Mouse (Mus musculus): ENCODE measurements around the gene Lman2. TPM values are rescaled to one million over a fixed set of nuclear protein-coding genes. Genes with fewer than 3 reads are reported as not detected.

Gene Lman2
- 84.2 and 84.5 TPM in 2 replicates for polyA plus RNA-seq (2015; fragmentation: Nextera tagmentation; extraction: Ambion mirVana)

- ATAC-seq (replicated peaks; ENCODE audit: extremely low read depth, insufficient read depth, low FRiP score) = peak; percentile 98
- no peaks in the 10 kb centered on the region; the same call in 1 of the 2 replicates for H3K27me3 ChIP-seq (ENCODE audit: control insufficient read depth, insufficient read depth, low read length)
These were observed at the start of gene Lman2 for GRCm38 (mm10) chr13:55362453-55363060. Gene Lman2, minus strand, starts transcription at chr13:55362783.

GRCm38 (mm10) chr13:55411826-55412225, 49.2 kb upstream of the Lman2 start:
- no peak overlapping the region for H3K4me3 ChIP-seq (ENCODE audit: low read length)
- H3K9me3 ChIP-seq (replicated peaks; ENCODE audit: control insufficient read depth, low read length) = no peaks in the 10 kb centered on the region
- H3K4me2 ChIP-seq (ENCODE audit: low read depth, low read length) = no peak overlapping the region
- peaks cover 57% of the 10 kb centered on the region for H3K27me3 ChIP-seq (ENCODE audit: control insufficient read depth, insufficient read depth, low read length)
- no peak for ATAC-seq (replicated peaks; ENCODE audit: extremely low read depth, insufficient read depth, low FRiP score)
- no peak overlapping the region for H3K27ac ChIP-seq (ENCODE audit: low read length)
- H3K36me3 ChIP-seq (ENCODE audit: control insufficient read depth, insufficient read depth) = no peaks in the 10 kb centered on the region
- peaks cover 5% of the 10 kb centered on the region; the same call in 1 of the 2 replicates for H3K4me1 ChIP-seq (ENCODE audit: control insufficient read depth, insufficient read depth, low read length)
- H3K9ac ChIP-seq (ENCODE audit: low read length) = no peak overlapping the region
- WGBS = 66% methylated on average over 7 of the region's 7 CpGs

More at GRCm38 (mm10) chr13:55362453-55363060, at the start of gene Lman2:
- under 1% methylated on average over 35 of the region's 35 CpGs for WGBS
- Histone ChIP-seq H3K9me3 (replicated peaks; ENCODE audit: control insufficient read depth, low read length) (no peaks in the 10 kb centered on the region), H3K4me2 (ENCODE audit: low read depth, low read length) (peak within 1 kb of the TSS; percentile 84), H3K4me1 (ENCODE audit: control insufficient read depth, insufficient read depth, low read length) (peaks cover 12% of the 10 kb centered on the region), H3K36me3 (ENCODE audit: control insufficient read depth, insufficient read depth) (peaks cover 9% of the 10 kb centered on the region), H3K9ac (ENCODE audit: low read length) (peak within 1 kb of the TSS; percentile 97), H3K4me3 (ENCODE audit: low read length) (peak within 1 kb of the TSS; percentile 99), H3K27ac (ENCODE audit: low read length) (peak within 1 kb of the TSS; percentile 95)

- H3K4me1 ChIP-seq (ENCODE audit: control insufficient read depth, insufficient read depth, low read length) = no peaks in the 10 kb centered on the region
- ATAC-seq (replicated peaks; ENCODE audit: extremely low read depth, insufficient read depth, low FRiP score) = no peak
- peaks cover 56% of the 10 kb centered on the region for H3K27me3 ChIP-seq (ENCODE audit: control insufficient read depth, insufficient read depth, low read length)
- H3K4me3 ChIP-seq (ENCODE audit: low read length) = no peak overlapping the region
- no peak overlapping the region for H3K4me2 ChIP-seq (ENCODE audit: low read depth, low read length)
- H3K9ac ChIP-seq (ENCODE audit: low read length) = no peak overlapping the region
- H3K36me3 ChIP-seq (ENCODE audit: control insufficient read depth, insufficient read depth) = no peaks in the 10 kb centered on the region
- no peaks in the 10 kb centered on the region for H3K9me3 ChIP-seq (replicated peaks; ENCODE audit: control insufficient read depth, low read length)
- H3K27ac ChIP-seq (ENCODE audit: low read length) = no peak overlapping the region
- WGBS = 81% methylated on average over 19 of the region's 19 CpGs
These were observed 46.0 kb upstream of the Lman2 start for GRCm38 (mm10) chr13:55408546-55409120.

GRCm38 (mm10) chr13:55407341-55407740, 44.8 kb upstream of the Lman2 start:
- ATAC-seq (replicated peaks; ENCODE audit: extremely low read depth, insufficient read depth, low FRiP score) = no peak
- Histone ChIP-seq H3K4me1 (ENCODE audit: control insufficient read depth, insufficient read depth, low read length) (no peaks in the 10 kb centered on the region), H3K27ac (ENCODE audit: low read length) (no peak overlapping the region), H3K27me3 (ENCODE audit: control insufficient read depth, insufficient read depth, low read length) (peaks cover 55% of the 10 kb centered on the region), H3K9me3 (replicated peaks; ENCODE audit: control insufficient read depth, low read length) (no peaks in the 10 kb centered on the region), H3K4me3 (ENCODE audit: low read length) (no peak overlapping the region), H3K4me2 (ENCODE audit: low read depth, low read length) (no peak overlapping the region), H3K36me3 (ENCODE audit: control insufficient read depth, insufficient read depth) (no peaks in the 10 kb centered on the region), H3K9ac (ENCODE audit: low read length) (no peak overlapping the region)
- 78% methylated on average over 4 of the region's 4 CpGs for WGBS

- no peak overlapping the region for H3K4me3 ChIP-seq (ENCODE audit: low read length)
- H3K9me3 ChIP-seq (replicated peaks; ENCODE audit: control insufficient read depth, low read length) = no peaks in the 10 kb centered on the region
- no peak overlapping the region for H3K9ac ChIP-seq (ENCODE audit: low read length)
- 0 out of 2 replicates have a peak, but pooled peaks have one; percentile 9 for ATAC-seq (replicated peaks; ENCODE audit: extremely low read depth, insufficient read depth, low FRiP score)
- H3K4me2 ChIP-seq (ENCODE audit: low read depth, low read length) = no peak overlapping the region
- H3K4me1 ChIP-seq (ENCODE audit: control insufficient read depth, insufficient read depth, low read length) = no peaks in the 10 kb centered on the region
- no peaks in the 10 kb centered on the region for H3K36me3 ChIP-seq (ENCODE audit: control insufficient read depth, insufficient read depth)
- H3K27me3 ChIP-seq (ENCODE audit: control insufficient read depth, insufficient read depth, low read length) = peaks cover 53% of the 10 kb centered on the region
- H3K27ac ChIP-seq (ENCODE audit: low read length) = no peak overlapping the region
- 61% methylated on average over 13 of the region's 13 CpGs for WGBS
These were observed 43.3 kb upstream of the Lman2 start for GRCm38 (mm10) chr13:55405783-55406390.

- H3K4me2 ChIP-seq (ENCODE audit: low read depth, low read length) = no peak overlapping the region; the same call in 1 of the 2 replicates
- no peaks in the 10 kb centered on the region for H3K9me3 ChIP-seq (replicated peaks; ENCODE audit: control insufficient read depth, low read length)
- no peak overlapping the region for H3K27ac ChIP-seq (ENCODE audit: low read length)
- no peak overlapping the region for H3K4me3 ChIP-seq (ENCODE audit: low read length)
- H3K4me1 ChIP-seq (ENCODE audit: control insufficient read depth, insufficient read depth, low read length) = no peaks in the 10 kb centered on the region
- ATAC-seq (replicated peaks; ENCODE audit: extremely low read depth, insufficient read depth, low FRiP score) = peak; percentile 75
- H3K27me3 ChIP-seq (ENCODE audit: control insufficient read depth, insufficient read depth, low read length) = peaks cover 60% of the 10 kb centered on the region
- H3K9ac ChIP-seq (ENCODE audit: low read length) = no peak overlapping the region
- 11% methylated on average over 11 of the region's 11 CpGs for WGBS
- H3K36me3 ChIP-seq (ENCODE audit: control insufficient read depth, insufficient read depth) = no peaks in the 10 kb centered on the region
These were observed 42.5 kb upstream of the Lman2 start for GRCm38 (mm10) chr13:55404853-55405782.

- Histone ChIP-seq H3K9me3 (replicated peaks; ENCODE audit: control insufficient read depth, low read length) (no peaks in the 10 kb centered on the region), H3K27ac (ENCODE audit: low read length) (no peak overlapping the region), H3K4me1 (ENCODE audit: control insufficient read depth, insufficient read depth, low read length) (no peaks in the 10 kb centered on the region), H3K36me3 (ENCODE audit: control insufficient read depth, insufficient read depth) (no peaks in the 10 kb centered on the region), H3K27me3 (ENCODE audit: control insufficient read depth, insufficient read depth, low read length) (peaks cover 60% of the 10 kb centered on the region), H3K4me2 (ENCODE audit: low read depth, low read length) (no peak overlapping the region), H3K4me3 (ENCODE audit: low read length) (no peak overlapping the region), H3K9ac (ENCODE audit: low read length) (no peak overlapping the region)
- WGBS = 64% methylated on average over 15 of the region's 15 CpGs
- no peak for ATAC-seq (replicated peaks; ENCODE audit: extremely low read depth, insufficient read depth, low FRiP score)
These were observed 41.6 kb upstream of the Lman2 start for GRCm38 (mm10) chr13:55403935-55404852.

GRCm38 (mm10) chr13:55403266-55403665, 40.7 kb upstream of the Lman2 start:
- WGBS = 75% methylated on average over 7 of the region's 7 CpGs
- H3K9ac ChIP-seq (ENCODE audit: low read length) = no peak overlapping the region
- H3K9me3 ChIP-seq (replicated peaks; ENCODE audit: control insufficient read depth, low read length) = no peaks in the 10 kb centered on the region
- no peaks in the 10 kb centered on the region for H3K4me1 ChIP-seq (ENCODE audit: control insufficient read depth, insufficient read depth, low read length)
- H3K27me3 ChIP-seq (ENCODE audit: control insufficient read depth, insufficient read depth, low read length) = peaks cover 55% of the 10 kb centered on the region
- no peak for ATAC-seq (replicated peaks; ENCODE audit: extremely low read depth, insufficient read depth, low FRiP score)
- no peak overlapping the region for H3K4me3 ChIP-seq (ENCODE audit: low read length)
- H3K4me2 ChIP-seq (ENCODE audit: low read depth, low read length) = no peak overlapping the region
- H3K36me3 ChIP-seq (ENCODE audit: control insufficient read depth, insufficient read depth) = no peaks in the 10 kb centered on the region
- no peak overlapping the region for H3K27ac ChIP-seq (ENCODE audit: low read length)

Data from heart, embryonic 16.5 days (tissue).